Mouse (Mus musculus) frontal cortex, postnatal 10 days (tissue): Measurements from ENCODE around the gene Wscd2.

Source experiments
- DNase-seq, 2 experiments: peaks; one replicate each; pipeline ENCODE4 v3.0.0; 2022; ENCODE audit warnings: low spot score in 2 of 2, mixed read lengths in 1 of 2

Wscd2 gene

GRCm38 (mm10) chr5:113539438-113539837, 49.3 kb downstream of the Wscd2 start:
- no peak for DNase-seq

DNA sequence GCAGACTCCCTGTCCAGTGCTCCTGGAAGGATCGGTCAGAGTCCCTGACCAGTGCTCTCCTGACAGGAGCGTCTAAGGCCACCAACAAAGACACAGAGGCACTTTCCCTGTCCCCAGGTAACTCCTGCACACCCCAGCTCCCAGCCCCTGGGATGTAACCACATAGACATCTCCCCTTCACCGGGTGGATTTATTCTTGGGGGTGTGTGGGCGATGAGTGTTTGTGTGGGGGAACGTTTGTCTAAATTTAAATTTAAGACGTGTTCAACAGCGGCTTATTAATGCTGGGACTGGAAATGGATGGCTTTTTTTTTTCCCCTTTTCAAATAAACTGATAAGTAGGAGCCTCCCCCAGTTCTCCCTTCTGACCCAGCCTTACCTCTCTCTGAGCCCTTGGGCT, 49.7 kb downstream of the Wscd2 start:
- no peak for DNase-seq

GRCm38 (mm10) chr5:113541196-113541595, 51.1 kb downstream of the Wscd2 start:
- DNase-seq = no peak

DNA sequence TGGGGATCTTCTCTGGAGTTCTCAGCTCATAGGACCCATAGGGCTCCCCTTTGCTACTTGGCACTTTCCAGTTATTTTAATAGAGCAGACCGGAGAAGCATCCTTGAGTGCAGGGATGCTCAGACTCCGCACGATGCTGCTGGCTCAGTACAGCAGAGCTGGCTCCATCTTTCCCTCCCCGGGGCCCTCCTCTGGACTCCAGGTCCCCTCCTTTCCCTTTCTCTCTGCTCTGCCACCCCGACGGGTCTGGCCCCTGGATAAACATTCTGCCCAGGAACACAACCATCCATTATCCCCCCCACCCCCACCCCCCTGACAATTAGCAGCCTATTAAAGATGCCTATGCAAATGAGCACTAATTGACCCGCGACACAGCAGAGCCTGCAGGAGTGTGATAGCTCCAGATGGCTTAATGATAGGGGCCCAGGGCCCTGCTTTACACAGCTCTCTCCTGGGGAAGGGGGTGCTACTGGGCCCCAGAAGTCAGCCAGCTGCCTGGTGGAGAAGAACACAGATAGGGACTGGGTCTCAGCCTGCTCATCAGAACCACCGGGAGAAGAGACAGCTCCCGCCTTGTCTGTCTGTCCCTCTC, 52.8 kb downstream of the Wscd2 start:
- DNase-seq = no peak

- peak; percentile 28 to 37 for DNase-seq
Measured at GRCm38 (mm10) chr5:113547949-113548700, 58.0 kb downstream of the Wscd2 start.

- no peak for DNase-seq
Measured at GRCm38 (mm10) chr5:113550249-113550648, 60.1 kb downstream of the Wscd2 start.

GRCm38 (mm10) chr5:113550759-113551158, 60.6 kb downstream of the Wscd2 start:
- no peak for DNase-seq

- no peak for DNase-seq
Measured at GRCm38 (mm10) chr5:113553402-113553897, 63.3 kb downstream of the Wscd2 start.

DNA sequence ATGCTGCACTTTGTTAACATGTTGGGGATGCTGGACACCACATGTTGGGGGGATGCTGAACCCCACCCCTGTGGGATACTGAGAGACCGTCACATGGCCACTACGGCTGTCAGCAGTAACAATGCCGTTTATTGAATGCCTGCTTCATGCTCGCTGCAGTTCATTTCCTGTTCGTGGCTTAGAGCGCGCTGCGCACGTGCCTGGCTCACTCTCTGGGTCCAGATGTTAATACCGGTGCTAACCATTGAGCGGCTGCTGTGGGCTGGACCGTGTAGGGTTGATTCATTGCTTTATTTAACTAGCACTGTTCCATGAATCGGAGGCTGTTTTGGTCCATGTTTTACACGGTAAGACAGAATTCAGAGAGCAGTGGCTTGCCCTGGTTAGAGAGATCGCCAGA, 64.0 kb downstream of the Wscd2 start:
- DNase-seq = no peak

DNA sequence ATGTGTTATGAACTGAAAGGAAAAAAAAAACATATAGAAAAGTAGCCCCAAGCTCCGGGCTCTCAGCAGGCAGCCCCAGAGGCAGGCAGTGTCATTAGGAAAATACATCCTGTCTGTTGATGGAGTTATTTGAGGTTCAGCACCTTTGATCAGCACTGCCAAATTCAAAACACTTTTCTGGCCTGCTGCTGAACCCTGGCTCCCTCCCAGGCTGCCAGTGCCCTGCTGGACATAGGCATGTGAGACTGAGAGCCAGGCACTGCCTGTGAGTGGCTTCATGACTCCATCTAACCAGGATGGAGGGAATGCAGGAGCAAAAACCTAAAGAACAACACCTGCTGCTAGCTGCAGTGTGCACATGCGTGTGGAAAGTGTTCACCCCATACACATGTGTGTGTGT, 64.4 kb downstream of the Wscd2 start:
- no peak for DNase-seq

DNA sequence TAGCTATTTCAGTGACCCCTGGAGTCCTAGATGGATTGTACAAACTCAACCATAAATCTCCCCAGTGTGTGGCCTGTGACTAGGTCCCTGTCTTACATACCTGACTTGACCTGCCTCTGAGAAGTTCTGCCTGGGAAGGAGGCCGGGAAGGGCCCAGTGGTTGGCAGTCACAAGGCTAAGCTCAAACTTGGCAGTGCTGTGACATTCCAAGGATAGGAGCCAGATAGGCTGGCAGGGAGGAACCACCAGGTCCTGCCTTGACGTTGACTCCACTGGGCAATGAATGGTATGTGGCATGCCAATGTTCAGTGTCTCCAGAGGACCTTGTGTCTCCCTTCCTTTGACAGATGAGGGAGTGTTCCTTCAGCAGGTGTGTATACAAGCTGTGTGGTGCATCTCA, 65.6 kb downstream of the Wscd2 start:
- no peak for DNase-seq

DNA sequence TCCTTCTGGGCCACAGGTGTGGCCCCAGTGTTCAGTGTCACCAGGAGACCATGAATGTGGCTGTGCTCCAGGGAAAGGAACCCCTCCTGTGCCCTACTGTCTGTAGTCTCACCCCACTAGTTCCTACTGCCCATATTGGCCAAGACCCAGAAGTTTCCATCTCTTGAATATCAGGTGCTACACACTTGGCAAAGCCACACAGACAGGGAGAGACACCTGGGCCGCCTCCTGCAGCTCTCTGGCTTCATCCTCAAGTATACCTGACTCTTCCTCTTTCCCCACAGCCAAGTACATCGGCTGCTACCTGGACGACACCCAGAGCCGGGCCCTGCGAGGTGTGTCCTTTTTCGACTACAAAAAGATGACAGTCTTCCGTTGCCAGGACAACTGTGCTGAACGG, 67.9 kb downstream of the Wscd2 start:
- DNase-seq = no peak

GRCm38 (mm10) chr5:113559627-113560026, 69.5 kb downstream of the Wscd2 start:
- DNase-seq = no peak

DNA sequence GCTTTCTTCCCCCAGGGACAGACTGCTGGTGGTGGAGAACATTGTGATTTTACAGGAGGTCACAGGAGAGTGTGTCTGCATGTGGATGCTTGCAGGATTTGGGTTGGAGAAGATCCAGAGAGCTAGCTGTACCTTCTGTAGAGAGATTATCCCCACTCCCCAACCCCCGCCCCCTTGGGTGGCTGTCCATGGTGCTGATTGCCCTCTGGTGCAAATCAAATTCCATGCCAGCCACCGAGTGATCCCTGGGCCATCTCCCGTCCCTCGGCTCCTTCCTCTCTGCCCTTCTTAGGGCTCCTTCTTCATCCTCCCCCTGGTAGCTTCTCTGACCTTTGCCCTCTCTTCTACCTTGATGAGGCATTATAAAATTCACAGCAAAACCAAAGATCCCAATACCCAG, 74.3 kb downstream of the Wscd2 start:
- DNase-seq = no peak

GRCm38 (mm10) chr5:113565101-113565854, 75.1 kb downstream of the Wscd2 start:
- no peak for DNase-seq

- DNase-seq = no peak
Measured at GRCm38 (mm10) chr5:113565858-113566257, 75.7 kb downstream of the Wscd2 start.

- no peak for DNase-seq
Measured at GRCm38 (mm10) chr5:113570056-113570717, 80.1 kb downstream of the Wscd2 start.

DNA sequence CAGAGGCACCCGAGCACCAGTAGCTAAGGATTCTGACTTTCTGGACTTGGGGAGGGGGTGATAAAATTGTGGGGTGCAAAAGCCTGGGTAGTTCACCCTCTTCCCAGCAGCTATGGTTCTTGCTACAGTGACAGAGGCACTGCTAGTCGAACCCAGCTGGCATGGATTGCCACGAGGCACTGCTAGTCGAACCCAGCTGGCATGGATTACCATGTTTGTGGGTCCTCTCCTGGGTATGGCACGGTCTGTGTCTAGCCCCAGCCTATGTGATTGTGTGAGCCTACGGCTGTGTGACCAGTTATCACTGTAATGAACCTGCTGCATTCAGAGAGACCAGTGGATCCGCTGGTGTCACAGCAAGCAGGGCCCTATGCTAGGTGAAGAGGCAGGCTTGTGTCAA, 87.4 kb downstream of the Wscd2 start:
- no peak for DNase-seq

DNA sequence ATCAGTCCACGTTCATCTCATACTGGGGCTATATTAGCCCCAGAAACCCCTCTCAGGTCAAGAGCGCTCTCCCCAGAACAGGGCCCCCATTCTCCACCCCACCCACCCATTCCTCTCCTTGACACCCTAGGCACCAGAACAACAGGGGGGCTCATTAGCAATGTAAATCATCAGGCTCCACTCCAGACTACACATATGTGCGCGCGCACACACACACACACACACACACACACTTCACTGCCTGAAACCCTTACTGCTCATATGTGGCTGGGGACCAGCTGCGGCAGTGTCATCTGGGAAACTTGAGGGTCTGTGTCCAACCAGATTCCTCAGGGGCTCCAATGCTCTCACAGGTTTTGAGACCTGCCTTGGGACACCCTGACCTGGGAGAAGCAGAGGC, 88.3 kb downstream of the Wscd2 start:
- no peak for DNase-seq

GRCm38 (mm10) chr5:113579128-113579527, 89.0 kb downstream of the Wscd2 start:
- no peak for DNase-seq

DNA sequence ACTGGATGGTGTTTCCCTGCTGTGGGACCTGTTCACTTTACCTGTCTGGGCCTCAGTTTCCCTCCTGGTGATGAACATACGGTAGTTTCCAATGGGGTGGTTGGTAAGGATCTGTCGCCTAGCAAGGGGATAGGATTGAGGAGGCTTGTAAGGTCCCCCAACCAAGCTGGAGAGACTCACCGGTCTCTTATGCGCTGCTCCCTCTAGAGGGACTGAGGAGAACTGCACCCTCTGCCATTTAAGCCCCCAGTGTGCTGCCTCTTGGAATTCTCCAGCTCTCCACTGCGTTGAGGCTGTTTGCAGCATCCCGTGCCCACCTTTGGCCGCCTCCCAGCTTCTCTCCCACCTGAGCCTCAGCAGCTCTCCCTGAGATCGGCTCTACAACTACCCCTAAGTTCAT, 90.1 kb downstream of the Wscd2 start:
- DNase-seq = no peak

GRCm38 (mm10) chr5:113580801-113581200, 90.7 kb downstream of the Wscd2 start:
- DNase-seq = no peak
